Mouse (Mus musculus) embryo, embryonic 11.5 days (tissue): Measurements from ENCODE around the gene Rtn4rl1.

Source experiments
- DNase-seq: peaks from one replicate; pipeline ENCODE4 v3.0.0-alpha.2; 2012; ENCODE audit warnings: low read depth, low spot score

The Rtn4rl1 gene

DNA sequence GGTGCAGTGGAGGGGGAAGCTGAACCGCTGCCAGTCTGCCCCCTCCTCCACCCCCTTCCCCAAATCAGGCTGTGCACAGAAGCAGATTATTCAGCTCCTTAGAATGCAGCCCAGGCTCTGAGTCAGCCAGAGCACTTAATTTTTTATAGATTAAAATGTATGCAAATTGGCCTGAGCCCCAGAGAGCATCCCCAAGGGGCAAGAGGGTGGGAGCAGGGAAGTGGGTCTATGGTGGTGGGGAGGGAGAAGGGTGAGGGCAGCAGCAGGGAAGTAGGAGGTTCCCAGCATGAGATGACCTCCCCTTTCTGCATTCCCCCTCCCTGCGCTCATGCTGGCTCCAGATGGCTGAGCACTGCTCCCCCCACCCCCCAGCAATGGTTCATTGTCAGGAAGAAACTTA lies 8.6 kb upstream of the Rtn4rl1 start:
- DNase-seq = no peak

DNA sequence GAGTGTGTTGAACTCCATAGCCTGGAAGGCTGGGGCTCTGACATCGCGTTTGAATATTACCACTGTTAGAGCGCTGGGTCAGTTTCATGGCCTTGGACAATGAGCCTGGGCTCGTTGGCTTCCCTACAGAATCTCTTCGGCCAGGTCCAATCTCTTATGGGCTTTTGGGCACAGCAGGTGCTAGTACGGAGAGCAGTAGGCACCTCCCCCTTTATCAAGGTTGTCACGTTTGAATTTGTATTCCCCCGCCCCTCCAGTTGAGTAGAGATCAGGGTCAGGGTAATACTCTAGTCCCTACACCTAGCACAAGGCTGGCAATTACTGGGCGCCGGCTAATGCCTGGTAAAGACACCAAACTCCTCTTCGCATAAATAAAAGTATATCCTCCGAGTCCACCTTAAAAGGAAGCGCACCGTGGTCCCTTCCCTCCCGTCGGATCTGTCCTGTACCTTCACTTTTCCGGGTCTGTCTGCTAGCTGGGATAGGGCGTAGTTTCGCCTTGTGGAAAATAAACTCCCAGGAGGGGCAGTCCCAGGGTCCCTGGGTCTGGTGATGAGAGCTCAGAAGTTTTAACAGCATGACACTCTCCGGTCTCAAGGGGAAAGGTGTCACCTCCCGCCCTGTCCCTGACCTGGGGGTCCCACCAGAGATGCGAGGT lies 3.7 kb upstream of the Rtn4rl1 start:
- no peak for DNase-seq

DNA sequence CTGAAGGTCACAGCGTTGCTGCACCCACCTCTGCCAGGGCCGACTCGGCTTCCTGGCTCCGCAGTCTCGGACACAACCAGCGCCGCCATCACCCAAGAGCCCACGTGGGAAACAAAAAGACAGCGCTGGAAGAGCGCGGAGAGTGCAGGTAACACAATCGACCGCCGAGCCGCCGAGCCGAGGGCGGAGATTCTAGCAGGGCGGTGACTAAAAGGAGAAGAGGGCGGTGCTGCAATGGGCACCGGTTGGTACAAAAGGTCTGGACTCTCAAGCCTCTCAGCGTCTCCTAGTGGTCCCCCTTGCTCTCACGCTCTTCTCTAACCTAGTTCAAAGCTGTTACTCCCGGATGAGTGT lies 3.2 kb upstream of the Rtn4rl1 start:
- peak; percentile 75 for DNase-seq

GRCm38 (mm10) chr11:75190905-75191441 lies 2.6 kb upstream of the Rtn4rl1 start, which contains the start of gene Dph1:
Gene Dph1 (minus strand): TSS chr11:75191241.
- no peak for DNase-seq

- DNase-seq = no peak
Measured at GRCm38 (mm10) chr11:75191841-75192240, 1.7 kb upstream of the Rtn4rl1 start.

DNA sequence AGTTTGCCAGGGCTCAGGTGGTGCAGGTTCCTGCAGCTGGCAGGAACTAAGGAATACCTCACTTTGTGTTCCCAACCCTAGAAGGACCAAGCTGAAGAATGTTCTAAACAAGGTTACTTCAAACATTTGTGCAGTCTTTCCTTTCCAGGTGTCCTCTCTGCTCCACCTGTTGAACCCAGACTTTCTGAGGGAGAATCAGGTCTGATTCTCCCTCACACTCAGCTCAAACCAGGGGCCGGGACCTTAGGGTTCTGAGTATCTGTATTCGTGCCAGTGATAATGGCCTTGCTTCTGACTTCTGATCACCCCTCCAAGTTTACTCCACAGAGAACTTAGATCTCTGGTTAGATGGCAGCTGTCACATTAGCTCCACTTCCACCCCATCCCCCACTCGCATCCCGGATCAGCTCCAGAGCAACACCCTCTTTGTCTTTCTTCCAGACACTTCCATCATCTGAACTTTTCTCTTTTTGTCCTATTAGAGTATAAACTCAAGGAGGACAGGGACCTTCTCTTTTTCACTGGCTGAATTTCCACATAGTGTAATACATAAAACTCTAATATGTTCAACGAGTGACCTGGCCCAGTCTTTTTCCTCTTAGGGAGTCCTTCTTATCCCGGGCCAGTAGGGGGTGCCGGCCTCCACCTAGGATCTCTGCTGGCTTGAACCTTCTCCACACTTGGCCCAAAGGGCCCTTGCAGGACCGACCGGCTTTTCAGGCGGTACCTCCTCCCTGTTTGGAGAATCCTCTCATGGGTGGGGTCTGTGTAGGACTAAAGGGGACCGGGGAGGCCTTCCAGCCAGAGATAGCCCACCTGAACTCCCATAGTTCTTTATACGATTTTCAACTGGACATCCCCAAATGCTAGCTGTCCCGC lies 1.0 kb upstream of the Rtn4rl1 start:
- no peak for DNase-seq

DNA sequence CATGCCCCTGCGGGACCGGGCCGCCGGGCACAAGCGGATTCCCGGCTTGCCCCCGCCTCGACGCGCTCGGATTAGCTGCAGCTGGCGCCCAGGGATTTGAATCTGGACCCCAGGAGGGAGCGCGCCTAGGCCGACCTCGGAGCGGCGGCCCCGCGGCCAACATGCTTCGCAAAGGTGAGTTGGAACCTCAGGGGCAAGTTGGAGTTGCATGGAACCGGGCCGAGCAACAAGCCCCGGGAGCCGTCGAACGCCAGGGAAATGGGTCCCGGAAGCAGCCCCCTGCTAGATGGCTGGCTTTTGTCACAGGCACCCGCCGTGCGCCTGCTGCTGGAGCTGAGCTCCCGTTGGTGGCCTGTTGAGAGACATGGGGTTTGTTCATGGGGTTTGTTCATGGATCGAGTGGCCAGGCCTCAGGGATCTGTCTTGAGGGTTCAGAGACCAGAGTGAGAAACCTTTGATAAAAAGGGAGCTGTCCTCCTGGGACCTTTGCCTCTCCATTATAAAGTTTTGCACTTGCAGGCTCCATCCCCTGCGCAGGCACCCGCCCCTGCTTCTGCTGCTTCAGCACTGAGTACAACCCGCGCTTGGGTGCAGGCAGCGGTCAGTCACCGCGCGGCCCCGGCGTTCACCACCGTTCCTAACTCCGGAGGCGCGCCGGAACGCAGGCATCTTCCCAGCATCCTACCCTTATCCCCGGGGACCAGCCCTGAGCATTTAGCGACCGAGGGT lies 702 bp downstream of the Rtn4rl1 start:
- no peak for DNase-seq

- DNase-seq = no peak
Measured at GRCm38 (mm10) chr11:75194850-75195461, 1.4 kb downstream of the Rtn4rl1 start.

GRCm38 (mm10) chr11:75196131-75196530 lies 2.5 kb downstream of the Rtn4rl1 start:
- no peak for DNase-seq

GRCm38 (mm10) chr11:75197956-75198355 lies 4.4 kb downstream of the Rtn4rl1 start:
- DNase-seq = no peak

DNA sequence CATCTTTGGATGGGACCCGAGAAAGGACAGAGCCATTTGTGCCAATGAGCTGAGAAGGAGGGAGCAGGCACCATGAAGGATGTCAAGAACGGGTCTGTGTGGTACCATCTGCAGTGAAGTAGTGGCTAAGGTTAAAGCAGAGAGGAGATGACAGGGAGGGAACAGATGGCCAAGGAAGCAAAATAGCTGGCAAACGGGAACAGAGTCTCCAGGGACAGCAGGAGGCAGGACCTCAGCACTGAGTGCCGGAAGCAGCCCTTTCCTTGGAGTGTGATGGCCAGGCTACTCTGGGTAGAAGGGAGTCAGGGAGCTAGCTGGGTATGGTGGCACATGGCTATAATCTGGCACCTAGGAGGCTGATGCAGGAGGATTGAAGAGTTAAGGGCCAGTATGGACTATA lies 5.2 kb downstream of the Rtn4rl1 start:
- no peak for DNase-seq

- DNase-seq = no peak
Measured at GRCm38 (mm10) chr11:75199951-75200350, 6.4 kb downstream of the Rtn4rl1 start.

GRCm38 (mm10) chr11:75200935-75201334 lies 7.4 kb downstream of the Rtn4rl1 start:
- no peak for DNase-seq

GRCm38 (mm10) chr11:75201721-75202120 lies 8.1 kb downstream of the Rtn4rl1 start:
- DNase-seq = no peak

GRCm38 (mm10) chr11:75203926-75204325 lies 10.3 kb downstream of the Rtn4rl1 start:
- DNase-seq = no peak

DNA sequence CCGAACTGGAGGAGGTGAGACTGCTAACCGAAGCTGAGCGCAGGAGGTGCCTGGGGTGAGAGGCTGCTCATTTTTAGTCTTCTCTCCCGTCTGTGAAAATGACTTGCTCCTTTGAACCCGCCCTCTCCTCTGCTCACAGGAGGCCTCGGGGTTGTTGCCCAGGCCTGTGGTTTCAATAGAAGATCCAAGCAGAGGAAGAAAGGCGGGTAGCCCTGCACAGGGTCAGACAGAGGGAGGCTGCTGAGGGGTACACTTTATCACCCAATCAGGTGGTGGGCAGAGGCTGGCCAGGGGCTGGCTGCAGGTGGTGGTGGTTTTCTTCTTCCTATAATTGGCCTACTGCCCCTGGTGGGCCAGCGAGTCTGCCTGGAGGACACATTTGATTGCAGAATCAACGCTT lies 10.9 kb downstream of the Rtn4rl1 start:
- DNase-seq = no peak

DNA sequence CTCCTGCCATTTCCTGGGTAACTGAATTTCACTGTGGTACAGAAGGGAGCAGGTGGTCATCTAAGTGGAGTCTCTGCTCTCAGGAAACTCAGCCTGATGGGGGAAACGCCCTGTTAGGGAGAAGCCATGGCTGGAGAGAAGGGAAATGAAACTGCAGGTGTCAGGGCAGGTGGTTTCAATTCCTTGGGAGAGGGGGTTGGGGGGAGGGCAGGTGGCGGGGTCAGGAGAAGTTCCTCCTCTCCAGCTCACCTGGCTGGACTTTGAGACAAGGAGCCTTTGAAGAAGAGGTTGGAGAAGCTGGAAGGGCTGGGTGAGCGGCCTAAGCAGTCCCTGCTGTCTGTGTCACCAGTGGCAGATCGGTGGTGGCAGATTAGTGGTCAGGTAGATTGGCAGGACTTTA lies 12.8 kb downstream of the Rtn4rl1 start:
- DNase-seq = no peak

DNA sequence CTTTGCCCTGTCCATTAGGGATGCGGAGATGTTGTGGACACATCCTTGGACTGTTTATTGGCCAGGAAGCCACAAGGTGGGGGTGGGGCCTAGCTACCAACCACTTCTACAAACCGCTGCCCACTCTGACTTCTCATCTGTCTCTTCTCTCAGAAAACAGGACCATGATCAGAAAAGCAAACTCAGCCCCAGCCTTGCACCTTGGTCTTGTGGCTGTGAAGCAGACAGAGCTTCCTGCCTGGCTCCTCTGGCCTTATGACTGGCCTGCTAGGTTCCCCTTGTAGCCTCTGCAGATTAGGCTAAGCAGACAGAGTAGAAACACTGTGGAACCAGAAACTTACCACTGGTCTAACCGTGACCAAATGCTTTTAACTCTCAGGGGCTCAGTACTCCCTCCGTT lies 15.8 kb downstream of the Rtn4rl1 start:
- DNase-seq = no peak

DNA sequence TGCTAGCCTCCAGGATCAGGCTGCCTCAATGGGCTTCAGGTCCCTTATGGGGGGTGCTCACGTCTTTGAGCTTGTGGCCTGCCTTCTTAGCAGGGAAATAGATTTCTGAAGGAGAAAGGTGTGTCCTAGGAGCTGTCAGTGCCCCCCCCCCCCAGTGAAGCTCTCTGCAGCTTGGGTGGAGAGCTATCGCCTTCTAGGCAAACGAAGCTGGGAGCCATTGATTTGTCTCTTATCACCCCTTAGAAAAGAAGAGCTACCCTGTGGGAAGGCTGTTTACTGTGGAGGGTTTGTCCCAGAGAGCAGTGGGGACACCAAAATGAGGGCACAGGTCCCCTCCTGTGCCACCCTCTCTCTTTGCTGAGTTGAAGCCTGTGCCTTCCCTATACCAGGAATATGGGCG lies 16.5 kb downstream of the Rtn4rl1 start:
- no peak for DNase-seq

DNA sequence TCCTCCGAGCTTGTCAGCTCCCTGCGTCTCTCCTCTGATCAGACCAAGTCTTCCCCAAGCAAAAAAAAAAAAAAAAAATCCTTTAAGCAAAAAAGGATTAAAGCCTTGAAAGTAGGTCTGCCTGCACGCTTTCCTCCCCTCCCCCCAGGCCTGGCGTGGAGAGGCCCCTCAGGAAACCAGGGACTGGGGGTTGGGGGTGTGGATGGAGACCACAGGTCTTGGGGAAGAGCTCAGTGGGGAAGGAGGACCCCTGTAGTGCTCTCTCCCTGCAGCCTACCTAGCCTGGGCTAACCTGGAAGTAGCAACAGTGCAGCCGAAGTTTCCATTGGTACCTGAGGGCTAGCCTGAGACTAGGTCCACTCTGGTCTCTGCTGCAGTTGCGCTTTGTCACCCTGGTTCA lies 17.2 kb downstream of the Rtn4rl1 start:
- DNase-seq = no peak

DNA sequence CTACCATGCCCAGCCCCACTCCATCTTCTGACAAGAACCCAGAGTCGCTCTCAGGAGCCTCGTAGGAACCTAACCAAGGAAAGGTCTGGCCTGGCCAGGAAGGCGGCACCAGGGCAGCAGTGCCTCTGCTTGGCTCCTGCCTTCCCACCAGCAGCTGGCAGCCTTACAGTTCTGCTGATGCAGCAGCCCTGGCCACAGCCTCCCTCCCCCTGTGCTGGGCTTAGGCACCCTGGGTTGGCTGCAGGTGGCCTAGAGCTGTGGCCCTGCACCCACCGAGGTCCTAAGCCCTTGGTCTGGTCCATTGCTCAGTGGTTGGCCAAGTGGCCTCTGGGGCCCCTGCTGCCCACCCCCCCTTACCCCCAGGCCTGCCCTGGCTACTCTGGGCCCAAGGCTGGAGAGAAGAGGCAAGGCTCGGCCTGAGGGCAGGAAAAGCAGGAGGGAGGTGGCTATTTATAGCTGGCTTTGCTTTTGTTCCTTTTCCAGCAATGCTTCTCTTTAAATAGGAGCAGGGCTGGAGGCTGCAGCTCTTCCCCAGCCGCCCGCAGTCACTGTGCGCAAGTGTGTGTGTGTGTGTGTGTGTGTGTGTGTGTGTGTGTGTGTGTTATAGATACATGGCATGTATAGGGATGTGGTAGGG lies 18.6 kb downstream of the Rtn4rl1 start:
- DNase-seq = no peak
